Mouse (Mus musculus) right cerebral cortex, postnatal 25 days (tissue): ENCODE measurements at regions not wholly inside any gene's neighbourhood (a gene's known extent, or its start where the extent isn't known, plus 50 kb on each side); places are given as distances from the start of the nearest gene placed in this dataset.

Experiments
- DNase-seq: peaks from one replicate; pipeline ENCODE4 v3.0.0; 2022

- no peak for DNase-seq
These were observed 122.0 kb downstream of the Olfr1505 start for GRCm38 (mm10) chr19:14035371-14035770.

GRCm38 (mm10) chr19:14035785-14036184 lies 122.5 kb downstream of the Olfr1505 start:
- DNase-seq = no peak

GRCm38 (mm10) chr19:14036750-14037149 lies 123.4 kb downstream of the Olfr1505 start:
- DNase-seq = no peak

GRCm38 (mm10) chr19:14042753-14043152 lies 129.4 kb downstream of the Olfr1505 start:
- DNase-seq = no peak

- DNase-seq = no peak
These were observed 132.1 kb downstream of the Olfr1505 start for GRCm38 (mm10) chr19:14045456-14045855.

- DNase-seq = no peak
These were observed 138.7 kb downstream of the Olfr1505 start for GRCm38 (mm10) chr19:14052052-14052451.

GRCm38 (mm10) chr19:14080538-14080937 lies 167.2 kb downstream of the Olfr1505 start:
- DNase-seq = no peak

- DNase-seq = no peak
These were observed 171.4 kb downstream of the Olfr1505 start for GRCm38 (mm10) chr19:14084726-14085125.

GRCm38 (mm10) chr19:14090106-14090505 lies 176.8 kb downstream of the Olfr1505 start:
- DNase-seq = no peak

GRCm38 (mm10) chr19:14094191-14094590 lies 180.9 kb downstream of the Olfr1505 start:
- DNase-seq = no peak

- DNase-seq = no peak
These were observed 182.9 kb downstream of the Olfr1505 start for GRCm38 (mm10) chr19:14096187-14096586.

- no peak for DNase-seq
These were observed 195.8 kb downstream of the Olfr1505 start for GRCm38 (mm10) chr19:14109091-14109490.

GRCm38 (mm10) chr19:14123348-14124113 lies 210.2 kb downstream of the Olfr1505 start:
- DNase-seq = no peak

GRCm38 (mm10) chr19:14124250-14124827 lies 211.0 kb downstream of the Olfr1505 start:
- no peak for DNase-seq

GRCm38 (mm10) chr19:14124986-14125385 lies 211.7 kb downstream of the Olfr1505 start:
- DNase-seq = no peak

- no peak for DNase-seq
These were observed 215.3 kb downstream of the Olfr1505 start for GRCm38 (mm10) chr19:14128397-14129209.

GRCm38 (mm10) chr19:14161217-14161616 lies 247.9 kb downstream of the Olfr1505 start:
- no peak for DNase-seq

- no peak for DNase-seq
These were observed 249.4 kb downstream of the Olfr1505 start for GRCm38 (mm10) chr19:14162773-14163172.

GRCm38 (mm10) chr19:14165775-14166174 lies 252.4 kb downstream of the Olfr1505 start:
- no peak for DNase-seq

- DNase-seq = no peak
These were observed 266.9 kb downstream of the Olfr1505 start for GRCm38 (mm10) chr19:14180244-14180643.

GRCm38 (mm10) chr19:14180956-14181355 lies 267.6 kb downstream of the Olfr1505 start:
- no peak for DNase-seq

GRCm38 (mm10) chr19:14181661-14182415 lies 268.5 kb downstream of the Olfr1505 start:
- no peak for DNase-seq

GRCm38 (mm10) chr19:14191820-14192219 lies 278.5 kb downstream of the Olfr1505 start:
- no peak for DNase-seq
